Mouse (Mus musculus) liver, embryonic 11.5 days (tissue): ENCODE measurements around the gene Fam19a3. TPM values are rescaled to one million over a fixed set of nuclear protein-coding genes. Genes with fewer than 3 reads are reported as not detected.

Experiments used
- ATAC-seq: fragments of 200-750 bp; cut with Nextera tagmentation; replicated peaks from 2 replicates; pipeline ENCODE4 v1.8.0; 2017; ENCODE audit warnings: moderate number of reproducible peaks, mild to moderate bottlenecking, moderate TSS enrichment, moderate library complexity; ENCODE audit not compliant: low FRiP score
- DNase-seq: peaks from one replicate; pipeline ENCODE4 v3.0.0-alpha.2; 2017; ENCODE audit warnings: low spot score
- H3K27ac ChIP-seq: fragments of 300-500 bp; sonication (generic); 2 replicates; pipeline ENCODE4 v1.5.1; 2014; ENCODE audit warnings: mild to moderate bottlenecking, low read depth, low read length, control low read depth
- H3K27me3 ChIP-seq: fragments of 300-500 bp; sonication (generic); replicated peaks from 2 replicates; pipeline ENCODE4 v1.6.1; 2014; ENCODE audit warnings: low read length, mixed read lengths; ENCODE audit not compliant: control insufficient read depth, insufficient read depth
- H3K36me3 ChIP-seq: fragments of 300-500 bp; sonication (generic); 2 replicates; pipeline ENCODE4 v1.6.1; 2014; ENCODE audit warnings: mild to moderate bottlenecking, low read length, moderate library complexity, mixed read lengths; ENCODE audit not compliant: control insufficient read depth, insufficient read depth
- H3K4me1 ChIP-seq: fragments of 300-500 bp; sonication (generic); replicated peaks from 2 replicates; pipeline ENCODE4 v1.6.1; 2014; ENCODE audit warnings: low read length, mixed read lengths; ENCODE audit not compliant: control insufficient read depth, insufficient read depth
- H3K4me2 ChIP-seq: fragments of 300-500 bp; sonication (generic); 2 replicates; pipeline ENCODE4 v1.6.1; 2014; ENCODE audit warnings: mild to moderate bottlenecking, control low read depth, moderate library complexity
- H3K4me3 ChIP-seq: fragments of 300-500 bp; sonication (generic); 2 replicates; pipeline ENCODE4 v1.5.1; 2014; ENCODE audit warnings: low read depth, low read length, control low read depth
- H3K9ac ChIP-seq: fragments of 300-500 bp; sonication (generic); 2 replicates; pipeline ENCODE4 v1.6.1; 2014; ENCODE audit warnings: low read depth, low read length, control low read depth
- H3K9me3 ChIP-seq: fragments of 300-500 bp; sonication (generic); 2 replicates; pipeline ENCODE4 v1.6.1; 2016; ENCODE audit warnings: low read length, inconsistent platforms, mixed read lengths; ENCODE audit not compliant: control insufficient read depth
- WGBS: fragments of 180-500 bp; shearing (Covaris S2); extraction: QIAGEN DNeasy Blood & Tissue Kit; methylation state at CpG from one replicate; pipeline ENCODE4 v1.1.7; 2014; 5-methylcytosine and 5-hydroxymethylcytosine counted together
- polyA plus RNA-seq: library from polyadenylated mRNA; unstranded; fragments of >200 nt; fragmentation: Nextera tagmentation; extraction: Ambion mirVana; gene quantifications from 2 replicates; pipeline ENCODE4 v1.2.1, GENCODE M21; 2014

The Fam19a3 gene
- polyA plus RNA-seq, 1 experiment from 2014 or later = not detected

DNA sequence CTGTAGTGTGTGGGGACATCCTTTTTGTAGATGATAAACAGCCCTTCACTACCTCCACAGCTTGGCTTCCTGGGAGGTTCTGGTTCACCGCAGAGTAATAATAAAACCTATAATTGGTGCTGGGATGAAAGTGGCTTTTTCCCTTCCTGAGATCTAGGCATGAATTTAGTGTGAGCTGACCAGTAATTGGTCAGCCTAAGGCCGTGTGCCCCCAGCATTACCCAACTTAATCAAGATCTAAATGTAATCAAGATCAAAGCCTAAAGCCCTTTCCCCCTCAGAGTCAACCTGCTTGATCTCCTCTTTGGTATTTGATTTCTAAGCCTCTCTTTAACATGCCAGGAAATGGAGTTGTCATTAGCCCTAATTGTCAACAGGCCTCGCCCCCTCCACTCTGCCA is 48.7 kb downstream of the Fam19a3 start:
- H3K27ac ChIP-seq = no peak overlapping the region

DNA sequence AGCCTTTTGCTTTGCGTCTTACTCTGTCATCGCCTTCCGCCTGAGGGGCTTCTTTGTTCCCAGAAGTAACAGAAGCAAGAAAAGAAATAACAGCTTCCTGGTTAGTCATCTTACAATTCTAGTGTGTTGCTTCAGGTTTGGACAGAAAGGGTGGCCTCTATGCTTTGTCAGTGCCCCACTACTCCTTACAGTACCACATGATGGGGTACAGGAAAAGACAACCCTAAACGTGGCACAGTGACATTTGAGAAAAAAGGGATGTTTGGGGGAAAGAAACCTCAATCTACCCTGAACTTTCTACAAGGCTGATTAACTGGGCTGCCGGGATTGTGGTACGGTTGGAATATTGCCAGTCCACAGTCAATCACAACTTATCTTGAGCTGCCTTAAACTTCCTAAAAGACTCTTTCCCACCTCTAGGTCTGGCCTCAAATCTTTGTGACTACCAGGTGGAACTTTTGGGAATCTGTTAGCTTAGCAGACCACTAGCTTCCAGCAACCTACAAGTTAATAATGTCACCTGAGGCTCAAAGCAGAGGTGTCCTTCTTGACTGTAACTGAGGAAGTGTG is 52.3 kb downstream of the Fam19a3 start:
- Histone ChIP-seq H3K9ac (no peak overlapping the region), H3K36me3 (no peaks in the 10 kb centered on the region), H3K4me2 (no peak overlapping the region), H3K4me1 (no peaks in the 10 kb centered on the region), H3K27ac (no peak overlapping the region), H3K9me3 (no peaks in the 10 kb centered on the region), H3K4me3 (no peak overlapping the region), H3K27me3 (no peaks in the 10 kb centered on the region)
- no peak for DNase-seq
- 66% methylated on average over 6 of the region's 6 CpGs for WGBS
- ATAC-seq = no peak

More for the DNA sequence above, 48.7 kb downstream of the Fam19a3 start:
- no peaks in the 10 kb centered on the region for H3K4me1 ChIP-seq
- DNase-seq (no peak), ATAC-seq (no peak)
- no peak overlapping the region for H3K4me2 ChIP-seq
- no peak overlapping the region for H3K4me3 ChIP-seq
- no peaks in the 10 kb centered on the region for H3K9me3 ChIP-seq
- WGBS = 63% methylated on average over 3 of the region's 3 CpGs
- no peaks in the 10 kb centered on the region for H3K27me3 ChIP-seq
- H3K9ac ChIP-seq = no peak overlapping the region
- no peaks in the 10 kb centered on the region for H3K36me3 ChIP-seq

Other genes starting within 250 kb of the Fam19a3 start
- 92.2 and 109 TPM in 2 replicates for gene Slc16a1, start 143.2 kb downstream of the Fam19a3 start, polyA plus RNA-seq
- 1.8 and 1.9 TPM in 2 replicates for gene Ppm1j, start 784 bp downstream of the Fam19a3 start, polyA plus RNA-seq
- 57.3 and 64.9 TPM in 2 replicates for gene Rhoc, start 6.5 kb upstream of the Fam19a3 start, polyA plus RNA-seq
- gene Mov10, start 36.7 kb upstream of the Fam19a3 start, polyA plus RNA-seq = 36.0 and 37.7 TPM in 2 replicates
- 22.5 and 25.6 TPM in 2 replicates for gene St7l, start 82.2 kb upstream of the Fam19a3 start, polyA plus RNA-seq
- 169 and 209 TPM in 2 replicates for gene Capza1, start 82.7 kb upstream of the Fam19a3 start, polyA plus RNA-seq
- gene Wnt2b, start 180.1 kb upstream of the Fam19a3 start, polyA plus RNA-seq = 0.52 and 0.73 TPM in 2 replicates